Mouse (Mus musculus) C2C12 (cell line): Measurements from ENCODE around the gene Lpar2.

Experiments
- CEBPB ChIP-seq: IDR thresholded peaks from one replicate; pipeline ENCODE4 v1.6.1; 2011; ENCODE audit warnings: low read depth, mild to moderate bottlenecking, control low read depth, moderate library complexity
- CTCF ChIP-seq: IDR thresholded peaks from one replicate; pipeline ENCODE4 v1.5.1; 2011; ENCODE audit not compliant: control insufficient read depth, insufficient read depth, insufficient read length
- MAX ChIP-seq: IDR thresholded peaks from one replicate; pipeline ENCODE4 v1.6.1; 2011; ENCODE audit warnings: mild to moderate bottlenecking, control low read depth
- MYOD1 ChIP-seq: IDR thresholded peaks from one replicate; pipeline ENCODE4 v1.6.1; 2011; ENCODE audit warnings: low read depth; ENCODE audit not compliant: control insufficient read depth, insufficient read length
- MYOG ChIP-seq: IDR thresholded peaks from one replicate; pipeline ENCODE4 v1.6.1; 2011; ENCODE audit not compliant: control insufficient read depth, insufficient read length; ENCODE audit errors: extremely low read depth
- USF1 ChIP-seq: IDR thresholded peaks from one replicate; pipeline ENCODE4 v1.6.1; 2011; ENCODE audit warnings: low read depth, mild to moderate bottlenecking, control low read depth, moderate library complexity

DNA sequence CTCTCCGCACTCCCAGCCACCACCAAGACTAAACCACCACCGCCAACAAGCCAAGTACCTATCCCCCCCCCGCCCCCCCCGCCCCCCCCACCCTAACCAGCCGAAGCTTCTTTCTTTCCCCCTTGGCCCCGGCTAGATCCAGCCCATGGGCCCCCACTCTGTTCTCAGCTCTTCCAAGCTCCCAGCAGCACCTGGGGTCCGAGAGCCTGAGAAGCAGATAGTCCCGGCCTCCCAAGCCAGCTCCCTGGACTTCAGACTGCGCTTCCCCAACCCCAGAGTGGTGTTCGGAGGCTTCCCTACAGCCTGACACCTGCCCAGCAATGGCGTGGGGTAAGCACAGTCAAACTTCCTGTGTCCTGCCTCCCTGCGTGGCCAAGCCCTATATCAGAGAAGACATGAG lies 45.1 kb upstream of the Lpar2 start:
- TF ChIP-seq CTCF (no peak), USF1 (no peak), MAX (no peak), CEBPB (no peak), MYOG (no peak), MYOD1 (no peak)
